Mouse (Mus musculus) neural tube, embryonic 14.5 days (tissue): Measurements from ENCODE around the gene Sln. TPM values are rescaled to one million over a fixed set of nuclear protein-coding genes. Genes with fewer than 3 reads are reported as not detected.

Experiments
- ATAC-seq: fragments of 200-750 bp; cut with Nextera tagmentation; 2 replicates; pipeline ENCODE4 v1.8.0; 2017; ENCODE audit warnings: low read depth, mild to moderate bottlenecking, moderate TSS enrichment, moderate library complexity
- H3K27ac ChIP-seq: fragments of 300-500 bp; sonication (generic); 2 replicates; pipeline ENCODE4 v1.5.1; 2014; ENCODE audit warnings: low read depth, mild to moderate bottlenecking, control low read depth, low read length, moderate library complexity, mixed read lengths
- H3K27me3 ChIP-seq: fragments of 300-500 bp; sonication (generic); 2 replicates; pipeline ENCODE4 v1.6.1; 2014; ENCODE audit warnings: low read length; ENCODE audit not compliant: control insufficient read depth, insufficient read depth
- H3K36me3 ChIP-seq: fragments of 300-500 bp; sonication (generic); 2 replicates; pipeline ENCODE4 v1.6.1; 2014; ENCODE audit warnings: low read length, mixed read lengths; ENCODE audit not compliant: control insufficient read depth, insufficient read depth
- H3K4me1 ChIP-seq: fragments of 300-500 bp; sonication (generic); 2 replicates; pipeline ENCODE4 v1.6.1; 2014; ENCODE audit warnings: low read length; ENCODE audit not compliant: control insufficient read depth, insufficient read depth
- H3K4me2 ChIP-seq: fragments of 300-500 bp; sonication (generic); 2 replicates; pipeline ENCODE4 v1.6.1; 2014; ENCODE audit warnings: mild to moderate bottlenecking, low read depth, low read length, control low read depth
- H3K4me3 ChIP-seq: fragments of 300-500 bp; sonication (generic); 2 replicates; pipeline ENCODE4 v1.5.1; 2014; ENCODE audit warnings: low read depth, low read length, control low read depth, mixed read lengths
- H3K9ac ChIP-seq: fragments of 300-500 bp; sonication (generic); replicated peaks from 2 replicates; pipeline ENCODE4 v1.6.1; 2014; ENCODE audit warnings: low read depth, mild to moderate bottlenecking, control low read depth, low read length, mixed read lengths
- H3K9me3 ChIP-seq: fragments of 300-500 bp; sonication (generic); 2 replicates; pipeline ENCODE4 v1.6.1; 2016; ENCODE audit warnings: low read length; ENCODE audit not compliant: control insufficient read depth
- WGBS: fragments of 180-500 bp; shearing (Covaris S2); extraction: QIAGEN DNeasy Blood & Tissue Kit; methylation state at CpG from one replicate; pipeline ENCODE4 v1.1.7; 2014; 5-methylcytosine and 5-hydroxymethylcytosine counted together
- polyA plus RNA-seq: library from polyadenylated mRNA; unstranded; fragments of >200 nt; fragmentation: Nextera tagmentation; extraction: Ambion mirVana; gene quantifications from 2 replicates; pipeline ENCODE4 v1.2.1, GENCODE M21; 2014

Sln gene
- polyA plus RNA-seq, 1 experiment from 2014 or later: 1.4 TPM

- no peak overlapping the region for H3K4me3 ChIP-seq
- no peak for ATAC-seq
- H3K36me3 ChIP-seq: no peaks in the 10 kb centered on the region
These were observed 14.0 kb upstream of the Sln start for GRCm38 (mm10) chr9:53835976-53836375.

GRCm38 (mm10) chr9:53838816-53839215 lies 11.1 kb upstream of the Sln start:
- Histone ChIP-seq H3K9ac (no peak overlapping the region), H3K4me3 (no peak overlapping the region), H3K9me3 (no peaks in the 10 kb centered on the region), H3K36me3 (no peaks in the 10 kb centered on the region), H3K27me3 (no peaks in the 10 kb centered on the region), H3K4me1 (no peaks in the 10 kb centered on the region), H3K27ac (no peak overlapping the region), H3K4me2 (no peak overlapping the region)
- WGBS: 80% methylated on average over 8 of the region's 8 CpGs
- ATAC-seq: no peak

More at GRCm38 (mm10) chr9:53835976-53836375, 14.0 kb upstream of the Sln start:
- no peak overlapping the region for H3K4me2 ChIP-seq
- no peaks in the 10 kb centered on the region for H3K9me3 ChIP-seq
- H3K27ac ChIP-seq: no peak overlapping the region
- no peaks in the 10 kb centered on the region for H3K27me3 ChIP-seq
- H3K4me1 ChIP-seq: no peaks in the 10 kb centered on the region
- 73% methylated on average over 4 of the region's 4 CpGs for WGBS
- no peak overlapping the region for H3K9ac ChIP-seq

GRCm38 (mm10) chr9:53848548-53848947 lies 1.4 kb upstream of the Sln start:
- H3K4me3 ChIP-seq: no peak overlapping the region
- 66% methylated on average over 8 of the region's 8 CpGs for WGBS

GRCm38 (mm10) chr9:53852158-53852557 lies 2.2 kb downstream of the Sln start:
- Histone ChIP-seq H3K36me3 (no peaks in the 10 kb centered on the region), H3K4me2 (no peak overlapping the region), H3K9ac (no peak overlapping the region), H3K4me1 (no peaks in the 10 kb centered on the region), H3K4me3 (no peak overlapping the region), H3K27me3 (no peaks in the 10 kb centered on the region), H3K9me3 (no peaks in the 10 kb centered on the region), H3K27ac (no peak overlapping the region)
- WGBS: 89% methylated on average over 4 of the region's 4 CpGs
- no peak for ATAC-seq

More at GRCm38 (mm10) chr9:53848548-53848947, 1.4 kb upstream of the Sln start:
- no peak overlapping the region for H3K27ac ChIP-seq
- no peaks in the 10 kb centered on the region for H3K36me3 ChIP-seq
- H3K9me3 ChIP-seq: no peaks in the 10 kb centered on the region
- H3K9ac ChIP-seq: no peak overlapping the region
- H3K4me2 ChIP-seq: no peak overlapping the region
- no peak for ATAC-seq
- no peaks in the 10 kb centered on the region for H3K4me1 ChIP-seq
- no peaks in the 10 kb centered on the region for H3K27me3 ChIP-seq

- no peak for ATAC-seq
- no peaks in the 10 kb centered on the region for H3K27me3 ChIP-seq
- 59% methylated on average over 1 of the region's 1 CpGs for WGBS
These were observed 3.7 kb downstream of the Sln start for GRCm38 (mm10) chr9:53853672-53854071.

GRCm38 (mm10) chr9:53854525-53854924 lies 4.6 kb downstream of the Sln start:
- ATAC-seq: no peak
- Histone ChIP-seq H3K27ac (no peak overlapping the region), H3K9me3 (no peaks in the 10 kb centered on the region), H3K36me3 (no peaks in the 10 kb centered on the region), H3K9ac (no peak overlapping the region), H3K4me2 (no peak overlapping the region), H3K4me3 (no peak overlapping the region), H3K4me1 (no peaks in the 10 kb centered on the region), H3K27me3 (no peaks in the 10 kb centered on the region)
- WGBS: 92% methylated on average over 1 of the region's 1 CpGs

More at GRCm38 (mm10) chr9:53853672-53854071, 3.7 kb downstream of the Sln start:
- Histone ChIP-seq H3K36me3 (no peaks in the 10 kb centered on the region), H3K9me3 (no peaks in the 10 kb centered on the region), H3K4me3 (no peak overlapping the region), H3K4me2 (no peak overlapping the region), H3K9ac (no peak overlapping the region), H3K27ac (no peak overlapping the region), H3K4me1 (no peaks in the 10 kb centered on the region)

- no peak overlapping the region for H3K4me2 ChIP-seq
- ATAC-seq: no peak
- H3K4me3 ChIP-seq: no peak overlapping the region
- WGBS: 83% methylated on average over 5 of the region's 5 CpGs
- H3K9ac ChIP-seq: no peak overlapping the region
- no peaks in the 10 kb centered on the region for H3K4me1 ChIP-seq
- no peak overlapping the region for H3K27ac ChIP-seq
- no peaks in the 10 kb centered on the region for H3K27me3 ChIP-seq
- H3K9me3 ChIP-seq: no peaks in the 10 kb centered on the region
- no peaks in the 10 kb centered on the region for H3K36me3 ChIP-seq
These were observed 7.9 kb downstream of the Sln start for GRCm38 (mm10) chr9:53857864-53858263.

GRCm38 (mm10) chr9:53873239-53873638 lies 23.3 kb downstream of the Sln start:
- H3K27ac ChIP-seq: no peak overlapping the region
- no peak for ATAC-seq

GRCm38 (mm10) chr9:53877423-53877822 lies 27.5 kb downstream of the Sln start:
- no peak overlapping the region for H3K4me2 ChIP-seq
- no peaks in the 10 kb centered on the region for H3K9me3 ChIP-seq
- no peak overlapping the region for H3K27ac ChIP-seq
- no peaks in the 10 kb centered on the region for H3K36me3 ChIP-seq
- WGBS: 34% methylated on average over 2 of the region's 2 CpGs
- ATAC-seq: no peak
- no peaks in the 10 kb centered on the region for H3K27me3 ChIP-seq
- H3K4me3 ChIP-seq: no peak overlapping the region
- H3K9ac ChIP-seq: no peak overlapping the region
- no peaks in the 10 kb centered on the region for H3K4me1 ChIP-seq

More at GRCm38 (mm10) chr9:53873239-53873638, 23.3 kb downstream of the Sln start:
- 95% methylated on average over 8 of the region's 8 CpGs for WGBS
- no peaks in the 10 kb centered on the region for H3K36me3 ChIP-seq
- no peak overlapping the region for H3K9ac ChIP-seq
- H3K27me3 ChIP-seq: no peaks in the 10 kb centered on the region
- H3K4me1 ChIP-seq: no peaks in the 10 kb centered on the region
- no peak overlapping the region for H3K4me3 ChIP-seq
- H3K4me2 ChIP-seq: no peak overlapping the region
- H3K9me3 ChIP-seq: no peaks in the 10 kb centered on the region
